Mouse (Mus musculus) right cerebral cortex, postnatal 4 days (tissue): ENCODE data around the gene Pcbp4.

Experiments used
- DNase-seq: peaks from one replicate; pipeline ENCODE4 v3.0.0-alpha.2; 2022

Gene Pcbp4

GRCm38 (mm10) chr9:106447951-106448350 is 5.1 kb upstream of the Pcbp4 start:
- DNase-seq = no peak

- DNase-seq = peak; percentile 65
Observed at GRCm38 (mm10) chr9:106448498-106449031, 4.5 kb upstream of the Pcbp4 start.

- DNase-seq = no peak
Observed at GRCm38 (mm10) chr9:106449947-106450346, 3.1 kb upstream of the Pcbp4 start.

- DNase-seq = no peak
Observed at GRCm38 (mm10) chr9:106450661-106451060, 2.4 kb upstream of the Pcbp4 start.

GRCm38 (mm10) chr9:106451298-106451697 is 1.8 kb upstream of the Pcbp4 start:
- DNase-seq = no peak

GRCm38 (mm10) chr9:106451899-106452298 is 1.2 kb upstream of the Pcbp4 start:
- DNase-seq = no peak

- DNase-seq = no peak
Observed at GRCm38 (mm10) chr9:106452351-106452750, 740 bp upstream of the Pcbp4 start.

- DNase-seq = peak; percentile 70
Observed at GRCm38 (mm10) chr9:106452821-106453220, 270 bp upstream of the Pcbp4 start.

GRCm38 (mm10) chr9:106454071-106454761 is 1.1 kb downstream of the Pcbp4 start:
- DNase-seq = no peak

GRCm38 (mm10) chr9:106454888-106455681 is 2.0 kb downstream of the Pcbp4 start:
- DNase-seq = no peak

- peak; percentile 53 for DNase-seq
Observed at GRCm38 (mm10) chr9:106456325-106457162, 3.5 kb downstream of the Pcbp4 start.

- DNase-seq = no peak
Observed at GRCm38 (mm10) chr9:106457163-106457559, 4.1 kb downstream of the Pcbp4 start.

GRCm38 (mm10) chr9:106457920-106458319 is 4.8 kb downstream of the Pcbp4 start:
- no peak for DNase-seq

- no peak for DNase-seq
Observed at GRCm38 (mm10) chr9:106459946-106460345, 6.9 kb downstream of the Pcbp4 start.

GRCm38 (mm10) chr9:106460401-106461025 is 7.4 kb downstream of the Pcbp4 start:
- no peak for DNase-seq

- DNase-seq = no peak
Observed at GRCm38 (mm10) chr9:106461026-106461415, 7.9 kb downstream of the Pcbp4 start.

GRCm38 (mm10) chr9:106461641-106462429 is 8.7 kb downstream of the Pcbp4 start:
- DNase-seq = no peak

- no peak for DNase-seq
Observed at GRCm38 (mm10) chr9:106462430-106462800, 9.3 kb downstream of the Pcbp4 start.

GRCm38 (mm10) chr9:106463122-106464063 is 10.3 kb downstream of the Pcbp4 start:
- DNase-seq = no peak

GRCm38 (mm10) chr9:106464751-106465541 is 11.9 kb downstream of the Pcbp4 start:
- DNase-seq = peak; percentile 79
